Mouse (Mus musculus): ENCODE measurements around the gene Pax7. TPM values are rescaled to one million over a fixed set of nuclear protein-coding genes. Genes with fewer than 3 reads are reported as not detected.

Gene Pax7
- polyA plus RNA-seq, 2 experiments = 1.9 to 4.7 TPM

DNA sequence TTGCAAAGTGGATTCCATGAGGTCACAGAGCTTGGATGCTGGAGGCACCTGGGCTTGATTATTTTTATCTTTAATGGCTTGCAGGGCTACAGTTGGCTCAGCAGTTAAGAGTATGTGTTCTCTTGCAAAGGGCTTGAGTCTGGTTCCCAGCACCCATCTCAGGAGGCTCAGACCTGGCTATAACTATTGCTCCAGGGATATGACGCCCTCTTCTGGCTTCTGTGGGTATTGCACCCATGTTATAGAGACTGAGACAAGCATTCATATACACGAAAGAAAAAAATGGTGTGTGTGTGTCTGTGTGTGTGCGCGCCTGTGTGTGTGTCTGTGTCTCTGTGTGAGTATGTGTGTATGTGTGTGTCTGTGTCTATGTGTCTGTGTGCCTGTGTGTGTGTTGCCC is 7.1 kb upstream of the Pax7 start:
- H3K4me1 ChIP-seq (ENCODE audit: control insufficient read depth, insufficient read depth, low read length) = no peaks in the 10 kb centered on the region
- no peaks in the 10 kb centered on the region for H3K9me3 ChIP-seq (ENCODE audit: control insufficient read depth, low read length)
- no peak overlapping the region for H3K27ac ChIP-seq (replicated peaks; ENCODE audit: low read depth, low read length)
- WGBS = 75% methylated on average over 4 of the region's 4 CpGs
- H3K27me3 ChIP-seq (ENCODE audit: control insufficient read depth, insufficient read depth, low read length) = peaks cover 64% of the 10 kb centered on the region
- no peak overlapping the region for H3K4me3 ChIP-seq (replicated peaks; ENCODE audit: low read length)
- no peak overlapping the region for H3K9ac ChIP-seq (ENCODE audit: low read depth, low read length, severe bottlenecking)
- ATAC-seq (ENCODE audit: low FRiP score, low read depth) (no peak), DNase-seq (ENCODE audit: low spot score) (no peak)
- no peak for TF ChIP-seq POLR2A (IDR thresholded peaks at IDR 0.05; ENCODE audit: borderline replicate concordance, extremely low read depth, insufficient read depth, insufficient read length)
- H3K36me3 ChIP-seq (ENCODE audit: control insufficient read depth, insufficient read depth, low read length) = no peaks in the 10 kb centered on the region
- H3K4me2 ChIP-seq (replicated peaks; ENCODE audit: low read depth, low read length, severe bottlenecking) = no peak overlapping the region

DNA sequence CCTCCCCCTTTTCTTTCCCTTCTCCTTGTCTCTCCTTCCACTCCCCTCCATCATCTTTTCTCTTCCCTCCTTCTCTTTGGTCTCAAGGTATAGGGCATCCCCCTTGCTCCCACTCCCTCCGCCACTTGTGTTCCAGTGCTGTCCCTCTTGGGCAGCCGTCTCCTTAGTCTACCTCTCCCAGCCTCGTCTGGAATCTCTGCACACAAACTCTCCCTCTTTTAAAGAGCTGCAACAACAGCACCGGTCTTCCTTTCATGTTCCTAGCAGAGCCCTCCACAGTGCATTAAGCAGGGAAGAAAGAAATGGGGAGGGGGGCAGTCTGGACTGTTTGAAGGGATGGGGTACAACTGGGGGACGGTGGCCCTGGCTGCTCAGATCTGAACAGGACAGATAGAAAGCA is 3.4 kb upstream of the Pax7 start:
- TF ChIP-seq POLR2A (IDR thresholded peaks at IDR 0.05; ENCODE audit: borderline replicate concordance, extremely low read depth, insufficient read depth, insufficient read length) = no peak
- H3K4me3 ChIP-seq (replicated peaks; ENCODE audit: low read length) = no peak overlapping the region
- ATAC-seq (ENCODE audit: low FRiP score, low read depth) = no peak
- H3K27me3 ChIP-seq (ENCODE audit: control insufficient read depth, insufficient read depth, low read length) = peaks cover 84% of the 10 kb centered on the region
- no peak overlapping the region for H3K4me2 ChIP-seq (replicated peaks; ENCODE audit: low read depth, low read length, severe bottlenecking)
- H3K27ac ChIP-seq (replicated peaks; ENCODE audit: low read depth, low read length) = no peak overlapping the region
- H3K4me1 ChIP-seq (ENCODE audit: control insufficient read depth, insufficient read depth, low read length) = peaks cover 3% of the 10 kb centered on the region; the same call in 1 of the 2 replicates
- no peaks in the 10 kb centered on the region for H3K9me3 ChIP-seq (ENCODE audit: control insufficient read depth, low read length)
- 13% methylated on average over 5 of the region's 5 CpGs for WGBS
- H3K9ac ChIP-seq (ENCODE audit: low read depth, low read length, severe bottlenecking) = no peak overlapping the region
- DNase-seq (ENCODE audit: low spot score) = no peak
- no peaks in the 10 kb centered on the region for H3K36me3 ChIP-seq (ENCODE audit: control insufficient read depth, insufficient read depth, low read length)

DNA sequence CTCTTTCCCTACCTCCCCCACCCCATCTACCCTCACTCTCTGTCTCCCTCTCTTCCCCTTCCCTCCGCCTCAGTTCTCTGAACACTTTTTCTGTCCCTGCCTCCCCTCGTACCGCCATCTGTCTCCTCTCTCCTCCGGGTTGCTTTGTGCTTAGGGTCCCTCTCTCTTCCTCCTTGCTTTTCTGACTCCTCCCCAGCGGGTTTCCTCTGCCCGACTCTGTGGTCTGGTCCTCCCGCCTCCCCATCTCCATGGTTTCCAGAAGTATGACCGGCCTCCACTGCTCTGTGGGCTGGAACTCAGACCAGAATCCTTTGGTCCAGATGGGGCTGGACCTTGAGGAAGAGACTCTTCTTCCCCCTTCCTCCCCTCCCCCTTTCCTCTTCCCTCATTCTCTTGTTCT is 2.9 kb upstream of the Pax7 start:
- no peak for DNase-seq (ENCODE audit: low spot score)
- Histone ChIP-seq H3K4me2 (replicated peaks; ENCODE audit: low read depth, low read length, severe bottlenecking) (no peak overlapping the region), H3K27me3 (ENCODE audit: control insufficient read depth, insufficient read depth, low read length) (peaks cover 89% of the 10 kb centered on the region), H3K4me1 (ENCODE audit: control insufficient read depth, insufficient read depth, low read length) (peaks cover 3% of the 10 kb centered on the region; the same call in 1 of the 2 replicates), H3K36me3 (ENCODE audit: control insufficient read depth, insufficient read depth, low read length) (no peaks in the 10 kb centered on the region), H3K4me3 (replicated peaks; ENCODE audit: low read length) (no peak overlapping the region), H3K27ac (replicated peaks; ENCODE audit: low read depth, low read length) (no peak overlapping the region), H3K9ac (ENCODE audit: low read depth, low read length, severe bottlenecking) (no peak overlapping the region), H3K9me3 (ENCODE audit: control insufficient read depth, low read length) (no peaks in the 10 kb centered on the region)
- no peak for TF ChIP-seq POLR2A (IDR thresholded peaks at IDR 0.05; ENCODE audit: borderline replicate concordance, extremely low read depth, insufficient read depth, insufficient read length)
- under 1% methylated on average over 8 of the region's 8 CpGs for WGBS
- no peak for ATAC-seq (ENCODE audit: low FRiP score, low read depth)

DNA sequence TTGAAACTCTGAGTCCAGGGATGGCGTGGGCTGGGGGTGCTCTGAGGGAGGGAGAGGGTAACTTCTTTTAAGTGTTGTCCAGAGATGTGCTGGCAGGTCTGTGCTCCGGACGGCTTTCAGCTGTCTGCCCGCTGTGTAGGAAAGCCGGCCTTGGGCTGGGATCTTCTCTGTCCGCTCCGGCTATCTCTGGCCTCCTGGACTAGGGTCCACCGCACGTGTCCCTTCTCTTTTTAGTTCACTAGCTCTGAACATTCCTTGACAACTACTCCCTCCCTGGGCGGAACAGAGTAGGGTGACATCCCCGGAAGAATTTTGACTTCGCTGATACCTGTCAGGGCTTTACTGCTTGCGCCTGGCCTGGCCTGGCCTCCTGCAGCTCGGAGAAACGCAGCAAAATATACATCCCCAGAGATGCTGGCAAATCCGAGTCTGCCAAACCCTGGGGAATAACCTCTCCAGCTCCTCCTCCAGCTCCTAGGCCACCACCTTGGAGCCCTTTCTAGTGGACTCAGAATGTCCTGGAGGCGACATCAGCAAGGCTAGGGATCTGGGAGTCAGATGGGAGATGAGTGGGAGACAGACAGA is 581 bp upstream of the Pax7 start:
- Histone ChIP-seq H3K4me1 (ENCODE audit: control insufficient read depth, insufficient read depth, low read length) (peaks cover 3% of the 10 kb centered on the region; the same call in 1 of the 2 replicates), H3K9ac (ENCODE audit: low read depth, low read length, severe bottlenecking) (no peak overlapping the region), H3K4me3 (replicated peaks; ENCODE audit: low read length) (0 out of 2 replicates have a peak overlapping the region, but pooled peaks have one; percentile 25), H3K36me3 (ENCODE audit: control insufficient read depth, insufficient read depth, low read length) (no peaks in the 10 kb centered on the region), H3K9me3 (ENCODE audit: control insufficient read depth, low read length) (no peaks in the 10 kb centered on the region), H3K27ac (replicated peaks; ENCODE audit: low read depth, low read length) (no peak overlapping the region), H3K4me2 (replicated peaks; ENCODE audit: low read depth, low read length, severe bottlenecking) (no peak overlapping the region), H3K27me3 (ENCODE audit: control insufficient read depth, insufficient read depth, low read length) (peaks cover 94% of the 10 kb centered on the region)
- no peak for DNase-seq (ENCODE audit: low spot score)
- WGBS = 8% methylated on average over 17 of the region's 17 CpGs
- no peak for TF ChIP-seq POLR2A (IDR thresholded peaks at IDR 0.05; ENCODE audit: borderline replicate concordance, extremely low read depth, insufficient read depth, insufficient read length)
- ATAC-seq (ENCODE audit: low FRiP score, low read depth) = no peak

DNA sequence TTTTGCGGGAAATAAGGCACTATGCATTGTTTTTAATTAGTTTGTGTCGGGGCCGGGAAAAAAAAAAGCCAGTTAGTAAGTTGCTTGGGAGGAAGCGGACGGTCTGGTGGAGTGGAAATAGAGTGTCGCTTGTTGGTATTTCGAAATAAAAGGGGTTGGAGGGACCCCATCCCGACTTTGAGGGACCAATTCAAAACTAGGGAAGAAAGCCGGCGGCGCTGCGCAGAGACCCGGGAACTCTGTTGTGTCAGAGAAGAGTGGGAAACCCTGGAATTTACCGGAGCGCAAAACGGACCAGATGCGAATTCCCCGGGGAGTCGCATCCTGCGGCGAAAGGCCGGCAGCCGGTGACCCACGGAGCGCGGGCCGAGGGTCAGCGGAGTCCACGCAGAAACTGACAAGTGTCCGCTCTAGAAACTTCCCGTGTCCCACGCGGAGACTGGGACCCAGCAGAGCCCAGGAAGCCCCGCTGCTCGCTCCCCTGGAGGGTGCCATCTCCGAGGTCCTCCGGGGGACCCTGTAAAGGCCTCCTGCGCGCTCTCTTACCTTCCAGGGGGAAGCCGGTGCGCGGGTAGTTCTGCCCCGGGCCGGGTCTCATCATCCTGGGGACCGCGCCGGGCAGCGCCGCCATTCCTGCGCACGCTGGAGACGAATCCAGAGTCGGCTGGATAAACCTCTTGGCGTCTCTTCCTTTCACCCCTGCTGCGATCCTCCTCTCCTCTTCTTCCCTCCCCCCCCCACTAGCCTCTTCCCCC is 870 bp downstream of the Pax7 start:
- ATAC-seq (ENCODE audit: low FRiP score, low read depth) = peak; percentile 21; the same call in 1 of the 2 replicates
- no peak for DNase-seq (ENCODE audit: low spot score)
- Histone ChIP-seq H3K9ac (ENCODE audit: low read depth, low read length, severe bottlenecking) (no peak overlapping the region), H3K4me3 (replicated peaks; ENCODE audit: low read length) (peak overlapping the region; percentile 25), H3K36me3 (ENCODE audit: control insufficient read depth, insufficient read depth, low read length) (no peaks in the 10 kb centered on the region), H3K4me1 (ENCODE audit: control insufficient read depth, insufficient read depth, low read length) (peaks cover 3% of the 10 kb centered on the region; the same call in 1 of the 2 replicates), H3K4me2 (replicated peaks; ENCODE audit: low read depth, low read length, severe bottlenecking) (peak overlapping the region; percentile 28), H3K9me3 (ENCODE audit: control insufficient read depth, low read length) (no peaks in the 10 kb centered on the region), H3K27me3 (ENCODE audit: control insufficient read depth, insufficient read depth, low read length) (peaks cover 98% of the 10 kb centered on the region), H3K27ac (replicated peaks; ENCODE audit: low read depth, low read length) (no peak overlapping the region)
- TF ChIP-seq POLR2A (IDR thresholded peaks at IDR 0.05; ENCODE audit: borderline replicate concordance, extremely low read depth, insufficient read depth, insufficient read length) = no peak
- WGBS = under 1% methylated on average over 47 of the region's 55 CpGs

All from limb, embryonic 14.5 days (tissue).